Mouse (Mus musculus) ovary, postnatal 14 days (tissue): ENCODE measurements around the gene Ifi27l2a.

ENCODE experiments used
- DNase-seq: peaks from one replicate; pipeline ENCODE4 v3.0.0; 2022; ENCODE audit warnings: low spot score

Gene Ifi27l2a

DNA sequence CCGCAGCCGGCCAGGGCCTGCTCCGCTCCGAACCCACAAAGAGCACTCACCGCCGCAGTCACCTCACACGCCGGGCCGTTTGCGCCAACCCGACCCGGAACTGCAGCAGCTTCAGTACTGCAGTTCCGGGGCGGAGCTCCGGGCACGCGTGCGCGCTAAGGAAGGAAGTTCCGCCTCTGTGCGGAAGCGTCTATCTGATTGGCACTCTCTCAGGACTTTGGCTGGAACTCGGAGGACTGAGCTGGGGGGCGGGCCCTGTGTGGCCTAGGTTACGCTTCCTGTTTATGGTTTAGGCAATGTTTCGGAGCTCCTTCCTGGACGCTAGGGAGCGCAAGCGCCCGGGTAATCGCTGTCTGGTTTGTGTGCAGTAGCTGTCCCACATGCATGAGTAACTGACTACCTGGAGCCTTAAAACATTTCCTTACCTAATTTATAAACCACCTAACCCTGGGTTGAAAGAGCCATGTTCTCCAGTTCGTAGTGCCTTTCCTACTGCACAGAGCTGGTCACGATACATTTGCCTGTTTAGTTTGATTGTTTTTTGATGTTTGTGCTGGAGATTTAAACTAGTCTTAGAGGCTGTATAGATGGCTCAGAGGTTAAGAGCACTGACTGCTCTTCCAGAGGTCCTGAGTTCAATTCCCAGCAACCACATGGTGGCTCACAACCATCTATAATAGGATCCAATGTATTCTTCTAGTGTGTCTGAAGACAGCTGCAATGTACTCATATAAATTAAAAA lies 17.6 kb downstream of the Ifi27l2a start, which contains the start of gene Ddx24:
TSS of gene Ddx24 (minus strand) at position 102 of the 742 bp plus-strand sequence.
- DNase-seq, result peak; percentile 95

DNA sequence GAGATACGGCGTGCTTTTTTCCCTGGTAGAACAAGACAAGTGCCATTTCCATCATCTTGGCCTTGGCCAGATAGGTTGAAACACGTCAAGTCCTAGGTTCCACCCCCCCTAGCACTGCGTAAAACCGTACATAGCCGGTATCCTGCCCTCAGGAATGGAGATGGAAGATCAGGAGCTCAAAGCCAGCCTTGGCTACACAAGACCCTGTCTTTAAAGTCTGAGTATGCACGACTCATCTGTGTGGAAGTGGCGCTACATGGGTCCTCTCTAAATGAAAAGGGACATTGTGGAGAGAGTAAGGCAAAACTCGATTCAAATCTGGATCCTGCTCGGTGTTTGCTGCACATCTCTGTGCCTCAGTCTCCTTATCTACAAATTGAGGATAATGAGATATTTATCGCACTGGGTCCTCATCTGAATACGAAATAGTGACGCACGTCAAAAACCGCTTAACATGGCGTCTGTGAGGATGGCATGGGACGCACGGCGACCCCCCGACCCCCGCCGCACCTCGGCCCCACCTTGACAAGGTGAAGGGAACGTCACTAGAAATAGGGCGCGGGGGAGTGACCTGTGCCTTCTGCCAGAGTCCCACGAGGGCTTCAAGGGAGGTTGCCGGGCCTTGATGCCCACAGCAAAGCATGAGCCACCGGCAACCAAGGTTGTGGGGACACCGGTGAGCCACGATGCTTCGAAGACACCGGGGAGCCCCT lies 18.3 kb downstream of the Ifi27l2a start:
- DNase-seq, result no peak

DNA sequence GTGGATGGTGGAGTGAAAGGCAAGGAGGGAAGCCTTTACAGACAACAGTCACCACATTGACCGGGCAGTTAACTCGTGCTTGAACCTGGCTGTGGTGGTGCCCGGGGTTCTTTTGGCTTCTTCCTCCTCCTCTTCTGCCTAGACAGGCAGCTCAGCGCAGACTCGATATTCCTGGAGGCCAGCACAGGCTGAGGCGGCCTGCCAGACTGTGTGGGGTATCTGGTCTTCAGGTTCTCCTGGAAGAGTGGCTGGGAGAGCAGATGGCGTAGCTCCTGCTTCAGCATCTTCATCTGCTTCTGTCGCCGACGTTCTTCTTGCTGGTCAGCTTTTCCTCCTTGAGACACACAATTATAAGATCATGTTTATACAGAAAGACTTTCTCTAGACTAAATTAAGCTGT lies 35.3 kb downstream of the Ifi27l2a start:
- no peak for DNase-seq

DNA sequence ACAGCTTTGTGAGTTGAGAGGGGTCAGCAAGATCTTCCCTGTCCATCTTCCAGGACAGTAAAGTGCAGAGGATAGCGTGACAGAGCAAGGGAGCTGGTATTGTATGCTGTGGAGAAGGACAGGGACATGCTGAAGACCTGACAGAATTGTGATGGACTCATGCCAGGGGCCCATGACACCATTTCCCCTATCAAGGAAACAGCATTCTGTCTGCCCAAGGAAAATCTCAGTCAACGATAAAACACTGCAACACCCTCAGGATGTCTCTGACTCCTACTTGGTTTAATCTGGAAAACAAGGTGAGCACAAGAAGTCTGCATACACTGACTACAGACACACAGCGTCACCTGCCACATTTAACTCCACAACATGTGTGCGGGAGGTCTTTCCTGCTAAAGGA lies 35.8 kb downstream of the Ifi27l2a start, which contains the start of gene 9330161L09Rik:
TSS of gene 9330161L09Rik (minus strand) at position 101 of the 400 bp plus-strand sequence.
- DNase-seq, result no peak

DNA sequence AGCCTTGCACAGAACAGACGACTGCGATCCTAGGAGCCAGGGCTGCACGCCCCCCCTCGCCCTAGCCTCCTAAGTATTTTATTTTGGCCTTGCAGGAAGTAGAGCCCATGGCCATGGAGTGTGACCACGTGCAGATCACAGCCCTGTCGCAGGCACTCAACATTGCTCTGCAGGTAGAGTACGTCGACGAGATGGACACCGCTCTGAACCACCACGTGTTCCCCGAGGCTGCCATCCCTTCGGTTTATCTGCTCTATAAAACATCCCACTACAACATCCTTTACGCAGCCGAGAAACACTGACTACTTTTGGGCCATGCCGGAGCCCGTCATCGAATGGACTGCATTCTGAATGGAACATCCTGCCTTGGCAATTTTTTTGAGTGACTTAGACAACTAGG lies 39.3 kb downstream of the Ifi27l2a start:
- DNase-seq, result no peak

DNA sequence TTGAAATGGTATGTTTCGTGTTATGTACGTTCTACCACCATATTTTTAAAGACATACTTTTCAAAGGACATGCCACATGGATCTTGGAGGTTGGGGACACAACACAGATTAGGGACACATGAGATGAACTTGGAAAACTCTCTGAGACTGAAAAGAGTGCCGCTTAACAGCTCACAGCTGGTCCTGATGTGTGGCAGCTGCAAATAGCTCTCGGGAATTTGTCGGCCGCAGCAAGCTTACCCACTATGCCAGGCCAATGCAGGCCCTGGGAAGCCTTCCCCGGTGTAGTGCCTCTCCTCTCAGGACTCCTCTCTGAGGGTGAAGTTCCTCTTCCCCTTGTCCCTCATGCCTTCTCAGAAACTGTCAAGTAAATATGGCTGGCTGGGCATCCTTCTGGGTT lies 46.7 kb downstream of the Ifi27l2a start:
- no peak for DNase-seq

DNA sequence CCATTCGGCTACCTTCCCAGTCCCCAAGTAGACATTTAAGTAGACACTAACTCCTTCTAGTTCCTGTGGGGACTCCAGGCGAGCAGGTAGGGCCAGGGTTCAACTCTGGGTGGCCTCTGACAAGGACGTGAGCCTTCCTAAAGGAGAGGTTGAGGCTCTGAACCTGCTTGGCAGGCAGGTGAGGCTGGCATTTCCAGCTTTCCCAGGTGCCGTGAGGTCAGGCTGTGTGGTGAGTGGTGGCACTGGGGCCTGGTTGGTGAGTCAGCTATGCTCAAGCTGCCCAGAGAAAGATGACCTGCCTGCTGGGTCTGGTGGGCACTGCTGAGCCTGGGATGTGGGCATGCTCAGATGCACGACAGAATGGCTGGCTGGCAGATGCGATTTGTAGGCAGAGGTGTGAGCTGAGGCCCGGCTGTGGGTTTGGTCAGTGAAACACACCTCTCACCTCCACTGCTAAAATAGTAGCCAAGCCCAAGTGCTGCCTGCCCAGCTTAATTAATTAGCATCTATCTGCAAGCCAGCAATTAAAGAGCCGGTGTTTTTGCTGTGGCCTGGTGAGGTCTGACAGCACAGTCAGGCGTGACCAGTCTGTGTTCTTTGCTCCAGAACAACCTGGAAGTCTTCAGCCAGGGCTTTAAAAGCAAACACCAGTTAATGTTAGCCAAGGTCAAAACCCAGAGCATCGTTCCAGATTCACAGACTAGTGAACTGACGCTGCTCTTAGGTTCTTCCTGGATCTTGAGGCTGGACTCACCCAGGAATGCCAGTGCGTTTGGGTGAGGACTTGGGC lies 47.8 kb downstream of the Ifi27l2a start:
- no peak for DNase-seq

DNA sequence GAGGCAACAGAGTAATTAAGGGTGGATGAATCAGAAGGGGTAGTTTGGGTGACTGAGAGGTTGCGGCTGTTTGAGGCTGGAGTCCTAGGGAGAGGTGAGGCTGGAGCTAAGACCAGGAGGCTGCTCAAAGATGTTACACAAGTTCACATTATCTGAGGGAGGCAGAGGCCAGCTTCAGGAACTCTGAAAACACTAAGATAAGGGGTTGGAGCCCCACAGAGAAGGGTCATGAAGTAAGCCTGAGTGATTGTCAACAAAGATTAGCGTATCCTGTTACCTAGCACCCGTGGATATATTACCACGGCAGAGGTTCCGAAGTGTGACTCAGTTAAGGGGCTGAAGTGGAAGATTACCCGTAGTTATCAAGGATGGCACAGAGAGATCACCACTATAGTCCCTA lies 50.0 kb downstream of the Ifi27l2a start:
- DNase-seq, result no peak
